14 mouse cellular contexts compared by ENCODE assay signal in genomic region chr3:78581100-78581499, GRCm38 (mm10).
DNase-seq lines count a peak whose midpoint lies in the region; ATAC-seq lines count a peak whose summit lies in the region.
"Had no signal": no experiment of that assay in that cellular context is flagged by ENCODE, and none has a peak within 500 bp of the region (broad histone marks: within the 10 kb centered on the region; RNA-seq: fewer than 3 reads in every experiment).

No protein-coding gene starts in this region.

- H3K27ac ChIP-seq in heart, embryonic 14.5 days (replicated peaks in 1 of 2; ENCODE audit: control insufficient read depth in 1 of 2, insufficient read depth in 1 of 2, low read depth in 2 of 2, low read length in 2 of 2), result no peak overlapping the region
- H3K27ac ChIP-seq in heart, embryonic 12.5 days (ENCODE audit: poor library complexity, severe bottlenecking), result no peak overlapping the region
- no peak overlapping the region for H3K27ac ChIP-seq in limb, embryonic 13.5 days
- no peak overlapping the region for H3K27ac ChIP-seq in limb, embryonic 10.5 days
- H3K27ac ChIP-seq in embryonic facial prominence, embryonic 12.5 days, result no peak overlapping the region
- H3K27ac ChIP-seq: limb, embryonic 12.5 days had no signal

- no peaks in the 10 kb centered on the region for H3K9me3 ChIP-seq in heart, embryonic 14.5 days (ENCODE audit: control insufficient read depth, low read length)
- H3K9me3 ChIP-seq in heart, embryonic 12.5 days (replicated peaks), result no peaks in the 10 kb centered on the region
- H3K9me3 ChIP-seq in limb, embryonic 13.5 days, result no peaks in the 10 kb centered on the region
- no peaks in the 10 kb centered on the region for H3K9me3 ChIP-seq in limb, embryonic 10.5 days (replicated peaks)
- no peaks in the 10 kb centered on the region for H3K9me3 ChIP-seq in embryonic facial prominence, embryonic 12.5 days
- H3K9me3 ChIP-seq: limb, embryonic 12.5 days had no signal

- no peaks in the 10 kb centered on the region for H3K36me3 ChIP-seq in heart, embryonic 14.5 days (ENCODE audit: control insufficient read depth, insufficient read depth, low read length)
- no peaks in the 10 kb centered on the region for H3K36me3 ChIP-seq in heart, embryonic 12.5 days
- no peaks in the 10 kb centered on the region for H3K36me3 ChIP-seq in limb, embryonic 13.5 days
- H3K36me3 ChIP-seq in limb, embryonic 10.5 days, result no peaks in the 10 kb centered on the region
- no peaks in the 10 kb centered on the region for H3K36me3 ChIP-seq in embryonic facial prominence, embryonic 12.5 days
- H3K36me3 ChIP-seq: limb, embryonic 12.5 days had no signal

- no peak overlapping the region for H3K9ac ChIP-seq in heart, embryonic 14.5 days (ENCODE audit: low read length)
- H3K9ac ChIP-seq in heart, embryonic 12.5 days, result no peak overlapping the region
- H3K9ac ChIP-seq in limb, embryonic 13.5 days, result no peak overlapping the region
- no peak overlapping the region for H3K9ac ChIP-seq in embryonic facial prominence, embryonic 12.5 days
- H3K9ac ChIP-seq: limb, embryonic 12.5 days had no signal

- H3K4me2 ChIP-seq in heart, embryonic 14.5 days (ENCODE audit: low read length), result no peak overlapping the region
- no peak overlapping the region for H3K4me2 ChIP-seq in heart, embryonic 12.5 days
- no peak overlapping the region for H3K4me2 ChIP-seq in limb, embryonic 13.5 days (replicated peaks)
- no peak overlapping the region for H3K4me2 ChIP-seq in embryonic facial prominence, embryonic 12.5 days (replicated peaks)
- H3K4me2 ChIP-seq: limb, embryonic 12.5 days had no signal

- no peak for DNase-seq in limb, embryonic 10.5 days (ENCODE audit: low spot score)
- peak; percentile 51 for DNase-seq in lung, postnatal 10 days
- DNase-seq in thymus, postnatal 0 days (ENCODE audit: low spot score), result no peak
- DNase-seq in c-Kit-positive CD71-positive TER-119-positive erythroid progenitor cells, embryonic 14.5 days (ENCODE audit: low spot score), result no peak
- DNase-seq: adrenal gland, postnatal 25 days; cerebellum, adult 8-10 months; heart, postnatal 4 days; layer of hippocampus, adult 9-11 months; thymus, postnatal 4 days had no signal

- WGBS in heart, embryonic 14.5 days, result 29% methylated on average over 3 of the region's 3 CpGs
- 30% methylated on average over 3 of the region's 3 CpGs for WGBS in heart, embryonic 12.5 days
- WGBS in limb, embryonic 13.5 days, result 33% methylated on average over 3 of the region's 3 CpGs
- 82% methylated on average over 3 of the region's 3 CpGs for WGBS in limb, embryonic 10.5 days
- 47% methylated on average over 3 of the region's 3 CpGs for WGBS in embryonic facial prominence, embryonic 12.5 days

- no peaks in the 10 kb centered on the region for H3K27me3 ChIP-seq in heart, embryonic 14.5 days (ENCODE audit: control insufficient read depth, insufficient read depth, low read length)
- H3K27me3 ChIP-seq in heart, embryonic 12.5 days (replicated peaks), result no peaks in the 10 kb centered on the region
- no peaks in the 10 kb centered on the region for H3K27me3 ChIP-seq in limb, embryonic 13.5 days
- H3K27me3 ChIP-seq in limb, embryonic 10.5 days (ENCODE audit: low read depth, poor library complexity, severe bottlenecking), result peaks cover 17% of the 10 kb centered on the region; the same call in 1 of the 2 replicates
- no peaks in the 10 kb centered on the region for H3K27me3 ChIP-seq in embryonic facial prominence, embryonic 12.5 days
- H3K27me3 ChIP-seq: limb, embryonic 12.5 days had no signal

- H3K4me1 ChIP-seq in heart, embryonic 14.5 days (ENCODE audit: control insufficient read depth in 2 of 2, insufficient read depth in 2 of 2, low read length in 2 of 2), result peaks cover 0 to 9% of the 10 kb centered on the region in 2 experiments; a peak in 1 of 4 replicates
- H3K4me1 ChIP-seq in heart, embryonic 12.5 days (replicated peaks), result peaks cover 11% of the 10 kb centered on the region
- H3K4me1 ChIP-seq in limb, embryonic 13.5 days, result peaks cover 20% of the 10 kb centered on the region
- no peaks in the 10 kb centered on the region for H3K4me1 ChIP-seq in limb, embryonic 10.5 days
- no peaks in the 10 kb centered on the region for H3K4me1 ChIP-seq in embryonic facial prominence, embryonic 12.5 days

- no peak overlapping the region for H3K4me3 ChIP-seq in heart, embryonic 14.5 days (ENCODE audit: control insufficient read depth in 1 of 2, insufficient read depth in 1 of 2, low read depth in 1 of 2, low read length in 2 of 2)
- H3K4me3 ChIP-seq in heart, embryonic 12.5 days, result no peak overlapping the region
- H3K4me3 ChIP-seq in limb, embryonic 13.5 days, result no peak overlapping the region
- H3K4me3 ChIP-seq in limb, embryonic 10.5 days, result no peak overlapping the region
- H3K4me3 ChIP-seq in embryonic facial prominence, embryonic 12.5 days, result no peak overlapping the region
- H3K4me3 ChIP-seq: limb, embryonic 12.5 days had no signal

- peak; percentile 17; the same call in 1 of the 2 replicates for ATAC-seq in heart, embryonic 14.5 days (ENCODE audit: insufficient number of reproducible peaks, insufficient read depth, low FRiP score, low read depth)
- no peak; the same call in 1 of the 2 replicates for ATAC-seq in heart, embryonic 12.5 days (ENCODE audit: insufficient number of reproducible peaks, low FRiP score)
- ATAC-seq in limb, embryonic 13.5 days (ENCODE audit: low FRiP score, low read depth), result peak; percentile 57; the same call in 1 of the 2 replicates
- peak; percentile 52; the same call in 1 of the 2 replicates for ATAC-seq in embryonic facial prominence, embryonic 12.5 days (ENCODE audit: insufficient number of reproducible peaks, insufficient read depth, low FRiP score, low TSS enrichment)
